Mouse (Mus musculus): ENCODE measurements around the gene D430041D05Rik.

The D430041D05Rik gene

GRCm38 (mm10) chr2:104184296-104184695 is 226.5 kb downstream of the D430041D05Rik start:
- DNase-seq, result no peak

DNA sequence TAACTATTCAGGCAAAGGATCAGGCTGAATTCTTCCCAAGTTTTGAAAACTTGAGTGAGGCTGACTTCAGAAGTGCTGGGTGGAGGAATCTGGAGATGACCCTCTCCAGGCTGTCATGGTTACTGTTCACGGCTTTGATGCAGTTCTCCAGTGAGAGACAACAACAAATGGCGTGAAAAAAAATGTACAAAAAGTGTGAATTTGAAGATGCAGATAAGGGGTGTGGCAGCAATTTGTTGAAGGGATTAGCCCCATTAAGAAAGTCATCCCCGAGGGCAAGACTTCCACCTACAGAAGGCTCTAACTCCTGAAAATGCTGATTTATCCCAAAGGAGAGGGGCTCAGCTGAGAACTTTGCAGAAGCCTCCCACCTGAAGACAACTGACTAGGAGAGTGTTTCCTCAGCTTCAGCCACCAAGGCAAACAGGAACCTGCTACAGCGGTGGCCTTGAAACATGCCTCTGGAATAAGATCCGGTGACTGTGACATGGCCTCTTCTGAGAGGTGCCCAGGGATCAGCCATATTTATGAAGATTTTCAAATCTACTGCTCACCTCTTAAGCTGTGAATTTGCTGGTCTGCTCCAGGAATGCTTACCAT is 227.5 kb downstream of the D430041D05Rik start:
- no peak for DNase-seq

DNA sequence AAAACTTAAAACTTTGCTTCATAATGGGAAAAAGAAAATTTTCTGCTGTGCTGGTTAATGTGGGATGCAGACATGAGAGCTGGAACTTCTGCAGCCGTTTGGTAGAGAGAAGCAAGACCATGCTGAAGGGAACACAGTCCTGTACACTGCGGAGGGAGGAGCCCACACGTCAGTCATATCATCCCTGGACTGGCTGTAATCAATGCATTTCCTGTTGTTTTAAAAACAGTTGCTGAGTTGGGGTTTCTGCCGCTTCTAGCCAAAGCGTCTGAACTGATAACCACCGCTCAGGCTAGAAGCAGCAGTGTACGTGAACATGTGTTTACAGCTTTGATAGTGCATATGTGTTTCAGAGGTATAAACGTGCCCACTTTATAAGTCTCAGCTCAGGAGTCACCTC is 231.2 kb downstream of the D430041D05Rik start:
- DNase-seq, result no peak

DNA sequence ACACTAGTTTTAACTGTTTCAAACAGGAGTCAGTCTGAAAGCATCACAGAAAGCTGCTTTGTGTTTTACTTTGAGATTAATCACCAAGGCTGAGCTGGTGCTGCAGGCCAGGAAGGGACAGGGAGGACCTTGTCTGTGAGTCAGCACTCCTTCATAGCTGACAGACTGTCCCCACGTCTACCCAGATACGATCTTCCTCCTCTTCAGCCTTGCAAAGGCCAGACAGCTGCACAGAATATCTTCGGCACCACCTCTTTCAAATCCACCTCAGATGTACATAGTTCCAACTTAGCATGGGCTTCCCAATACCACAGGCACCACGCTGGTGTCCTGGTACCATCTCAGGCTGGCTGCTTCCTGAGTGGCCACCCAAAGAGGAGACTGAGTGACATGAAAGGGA is 232.6 kb downstream of the D430041D05Rik start:
- no peak for DNase-seq

- DNase-seq, result no peak
These were observed 233.7 kb downstream of the D430041D05Rik start for GRCm38 (mm10) chr2:104176979-104177704.

- no peak for DNase-seq
These were observed 234.4 kb downstream of the D430041D05Rik start for GRCm38 (mm10) chr2:104176166-104176978.

- DNase-seq, result no peak
These were observed 235.2 kb downstream of the D430041D05Rik start for GRCm38 (mm10) chr2:104175476-104176165.

DNA sequence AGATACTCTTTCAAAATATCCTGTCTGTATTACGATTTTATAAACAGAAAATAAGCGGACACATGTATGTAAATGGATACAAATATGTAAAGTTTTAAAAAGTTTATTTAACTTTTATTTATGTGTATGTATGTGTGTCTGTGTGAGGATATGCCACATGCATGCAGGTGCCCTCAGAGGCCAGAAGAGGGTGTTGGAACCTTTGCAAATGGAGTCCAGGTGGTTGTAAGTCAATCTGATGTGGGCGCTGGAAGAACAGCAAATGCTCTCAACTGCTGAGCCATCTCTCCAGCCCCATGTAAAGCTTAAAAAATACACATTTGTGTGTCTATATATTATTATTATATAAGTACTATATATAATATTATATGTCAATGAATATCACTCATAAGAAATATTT is 237.4 kb downstream of the D430041D05Rik start:
- DNase-seq, result no peak

DNA sequence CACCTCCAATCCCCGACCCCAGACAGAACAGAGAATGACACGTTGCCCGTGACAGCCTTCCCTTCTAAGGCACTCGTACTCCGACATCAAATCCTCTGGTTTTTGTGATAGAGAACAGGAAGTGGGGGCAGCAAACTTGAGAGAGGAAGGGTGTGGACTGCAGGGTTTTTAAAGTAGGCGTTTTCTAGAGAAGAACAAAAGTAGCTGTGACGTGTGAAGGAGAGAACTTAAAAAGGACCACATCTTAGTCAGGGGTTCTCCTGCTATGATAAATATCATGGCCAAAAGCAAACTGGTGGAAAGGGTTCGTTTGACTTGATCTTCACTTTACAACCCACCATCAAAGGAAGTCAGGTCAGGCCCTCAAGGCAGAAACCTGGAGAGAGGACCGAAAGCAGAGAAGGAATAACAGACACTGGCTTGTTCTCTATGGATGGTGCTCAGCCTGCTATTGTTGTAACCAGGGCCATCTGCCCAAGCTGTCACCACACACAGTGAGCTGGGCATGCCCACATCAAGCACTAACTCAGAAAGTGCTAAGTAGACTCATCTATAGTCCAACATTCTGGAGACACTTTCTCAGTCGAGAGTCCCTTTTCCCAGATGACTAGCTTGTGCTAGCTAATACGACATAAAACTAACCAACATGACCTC is 238.0 kb downstream of the D430041D05Rik start:
- peak; percentile 8 to 19 for DNase-seq

DNA sequence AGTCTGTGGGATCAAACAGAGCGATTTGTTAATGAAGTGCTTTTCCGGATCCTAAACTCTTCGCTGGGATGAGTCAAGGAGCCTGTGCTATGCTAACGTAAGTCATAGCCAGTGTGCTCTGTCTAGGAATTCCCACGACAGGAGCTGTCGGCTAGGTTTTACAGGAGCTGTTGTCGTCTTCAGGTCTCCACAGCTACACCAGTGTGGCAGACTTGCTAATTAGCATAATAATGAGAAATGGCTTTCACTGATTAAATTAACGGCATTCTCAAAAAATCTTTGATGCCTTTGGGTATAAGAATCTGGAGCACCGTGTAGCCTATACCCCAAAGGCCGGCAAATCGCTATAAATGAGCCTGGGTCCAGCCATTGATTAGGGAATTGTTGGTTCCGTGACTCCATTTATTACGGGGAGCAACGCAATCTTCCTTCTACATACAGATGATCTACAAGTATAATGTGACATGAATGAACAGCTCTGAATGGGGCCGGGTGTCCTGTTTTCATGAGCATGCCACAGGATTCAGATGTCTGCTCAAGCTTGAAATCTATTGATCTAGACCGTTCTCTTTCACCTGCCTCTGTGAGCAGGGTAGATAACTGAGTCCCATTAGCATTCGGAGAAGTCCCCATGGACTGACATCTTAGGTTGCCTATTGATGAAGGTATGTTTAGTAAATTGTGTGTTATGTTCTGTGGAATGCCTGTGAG is 242.5 kb downstream of the D430041D05Rik start:
- no peak for DNase-seq

DNA sequence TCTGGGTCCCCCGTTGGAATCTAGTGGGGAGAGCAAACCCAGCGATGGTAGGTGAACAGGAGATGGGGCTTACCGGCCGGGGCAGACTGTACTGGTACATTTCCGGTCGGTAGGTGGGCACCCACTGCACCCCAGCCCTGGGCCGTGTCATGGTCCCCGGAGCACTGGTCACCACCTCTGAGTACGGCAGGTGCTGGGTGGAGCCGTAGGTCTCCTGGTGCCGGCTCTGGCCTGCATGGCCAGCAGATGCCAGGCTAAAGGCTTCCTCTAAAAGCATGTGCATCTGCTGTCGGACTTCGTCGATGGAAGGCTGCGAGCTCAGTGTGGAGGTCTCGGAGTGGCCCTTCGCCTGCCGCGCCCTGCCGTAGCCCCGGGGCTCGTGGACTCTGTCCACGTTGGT is 243.0 kb downstream of the D430041D05Rik start:
- no peak for DNase-seq

GRCm38 (mm10) chr2:104165631-104166030 is 245.2 kb downstream of the D430041D05Rik start:
- DNase-seq, result no peak

GRCm38 (mm10) chr2:104163978-104164487 is 246.8 kb downstream of the D430041D05Rik start:
- DNase-seq, result no peak

- no peak for DNase-seq
These were observed 247.4 kb downstream of the D430041D05Rik start for GRCm38 (mm10) chr2:104163418-104163817.

GRCm38 (mm10) chr2:104157831-104158230 is 253.0 kb downstream of the D430041D05Rik start:
- DNase-seq, result no peak

DNA sequence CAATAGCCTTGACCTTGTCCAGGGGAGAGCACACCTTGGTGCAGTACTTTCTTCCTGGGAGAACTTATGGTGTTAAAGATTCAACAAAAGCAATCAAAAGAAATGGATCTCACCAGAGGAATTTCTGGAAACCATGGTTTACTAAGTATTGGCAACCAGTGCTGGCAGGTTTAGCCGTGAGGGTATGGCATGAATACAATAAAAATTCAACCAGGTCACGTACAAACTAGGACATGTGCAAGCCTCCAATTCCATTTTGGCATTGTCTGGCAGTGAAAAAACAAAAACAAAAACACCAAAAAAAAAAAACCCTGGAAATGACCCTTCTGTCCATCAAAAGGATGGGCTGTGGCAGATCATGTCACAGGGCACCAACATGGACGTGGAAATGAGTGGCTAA is 256.9 kb downstream of the D430041D05Rik start:
- DNase-seq, result no peak

GRCm38 (mm10) chr2:104153345-104153744 is 257.5 kb downstream of the D430041D05Rik start:
- no peak for DNase-seq

DNA sequence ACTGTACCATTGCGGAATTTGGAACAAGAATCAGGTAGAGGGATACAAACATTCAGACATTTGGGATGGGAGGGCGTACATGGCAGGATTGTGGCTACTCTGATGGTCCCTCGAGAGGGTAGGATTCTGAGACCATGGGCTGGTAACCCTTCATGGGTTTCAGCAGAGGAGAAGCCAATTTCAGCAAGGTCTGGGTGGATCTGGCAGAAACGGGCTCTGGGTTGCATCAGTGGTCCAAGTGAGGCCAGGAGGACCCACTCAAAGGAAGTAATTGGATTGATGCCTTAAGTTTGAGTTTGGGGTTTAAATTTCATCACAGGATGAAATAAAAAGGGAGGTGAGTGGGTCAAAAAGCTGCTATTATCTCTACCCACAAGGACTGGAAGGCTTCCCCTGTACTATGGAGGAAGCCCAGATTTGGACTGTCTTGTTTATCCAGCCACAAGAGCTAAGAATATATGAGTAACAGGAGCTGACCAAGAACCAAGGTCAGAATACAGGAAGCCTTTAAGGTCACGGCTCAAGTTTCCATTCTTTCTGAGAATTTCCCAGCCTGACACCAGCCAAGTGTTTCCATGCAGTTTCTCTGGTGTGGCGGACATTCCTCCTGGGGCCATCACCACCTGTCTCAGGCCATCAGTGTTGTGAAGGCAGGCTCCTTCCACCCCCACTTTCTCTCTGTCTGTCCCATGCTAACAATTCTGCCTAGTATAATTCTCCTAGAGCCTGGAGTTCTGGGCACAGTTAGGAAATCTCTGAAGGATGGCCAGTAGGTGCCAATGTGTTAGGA is 260.0 kb downstream of the D430041D05Rik start:
- DNase-seq, result no peak

GRCm38 (mm10) chr2:104147910-104148561 is 262.8 kb downstream of the D430041D05Rik start:
- DNase-seq, result no peak

DNA sequence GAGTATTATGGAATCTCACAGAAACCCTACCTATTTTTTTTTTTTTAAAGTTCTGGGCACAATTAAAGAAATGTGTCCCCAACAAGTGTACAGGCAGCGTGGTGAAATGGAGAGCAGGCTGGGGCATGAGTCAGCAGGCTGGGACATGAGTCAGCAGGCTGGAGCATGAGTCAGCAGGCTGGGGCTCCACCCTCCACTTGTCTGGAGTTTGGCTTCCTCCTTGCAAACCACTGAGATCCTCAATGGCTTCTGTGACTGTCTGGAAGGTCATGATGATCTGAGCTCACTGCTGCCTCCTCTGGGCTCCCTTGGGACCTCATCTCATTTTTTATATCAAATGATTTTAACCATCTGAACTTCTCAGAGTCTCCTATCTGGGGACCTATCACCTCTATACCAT is 264.8 kb downstream of the D430041D05Rik start:
- peak in 1 of 2 experiments; percentile 27 for DNase-seq

All from thymus, postnatal 36 days (tissue).